17 mouse cellular contexts compared by ENCODE assay signal in genomic region chr14:76478076-76478475, GRCm38 (mm10).
"Had no signal": no experiment of that assay in that cellular context is flagged by ENCODE, and none has a peak within 500 bp of the region (broad histone marks: within the 10 kb centered on the region; RNA-seq: fewer than 3 reads in every experiment).

No protein-coding gene starts in this region.

- H3K4me3 ChIP-seq: limb, embryonic 12.5 days; liver, embryonic 13.5 days; lung, embryonic 15.5 days; midbrain, embryonic 15.5 days; neural tube, embryonic 15.5 days had no signal

- H3K36me3 ChIP-seq: limb, embryonic 12.5 days; liver, embryonic 13.5 days; lung, embryonic 15.5 days; midbrain, embryonic 15.5 days; neural tube, embryonic 15.5 days had no signal

- H3K9me3 ChIP-seq: limb, embryonic 12.5 days; liver, embryonic 13.5 days; lung, embryonic 15.5 days; midbrain, embryonic 15.5 days; neural tube, embryonic 15.5 days had no signal

- H3K4me2 ChIP-seq: limb, embryonic 12.5 days; liver, embryonic 13.5 days; lung, embryonic 15.5 days; midbrain, embryonic 11.5 days; midbrain, embryonic 15.5 days; neural tube, embryonic 15.5 days had no signal

- ATAC-seq: liver, postnatal 0 days; midbrain, embryonic 15.5 days had no signal

- H3K9ac ChIP-seq: limb, embryonic 12.5 days; liver, embryonic 13.5 days; liver, postnatal 0 days; lung, embryonic 15.5 days; midbrain, embryonic 15.5 days; neural tube, embryonic 15.5 days had no signal

- H3K27ac ChIP-seq: limb, embryonic 12.5 days; liver, embryonic 13.5 days; lung, embryonic 15.5 days; midbrain, embryonic 15.5 days; neural tube, embryonic 15.5 days; stomach, postnatal 0 days had no signal

- DNase-seq: kidney, adult 11 months; kidney, postnatal 36 days; layer of hippocampus, adult 9-11 months; layer of hippocampus, postnatal 36 days; liver; liver, embryonic 13.5 days; liver, postnatal 0 days; lung, postnatal 36 days; right cerebral cortex, adult 18-20 months; thymus, adult 2 months; thymus, postnatal 25 days had no signal

- H3K27me3 ChIP-seq: limb, embryonic 12.5 days; liver, embryonic 13.5 days; lung, embryonic 15.5 days; midbrain, embryonic 15.5 days; neural tube, embryonic 15.5 days had no signal
